Mouse (Mus musculus): ENCODE data around the gene Wdr44. TPM values are rescaled to one million over a fixed set of nuclear protein-coding genes. Genes with fewer than 3 reads are reported as not detected.

Gene Wdr44
- polyA plus RNA-seq, 1 experiment from 2014 or later, result 12.8 TPM

DNA sequence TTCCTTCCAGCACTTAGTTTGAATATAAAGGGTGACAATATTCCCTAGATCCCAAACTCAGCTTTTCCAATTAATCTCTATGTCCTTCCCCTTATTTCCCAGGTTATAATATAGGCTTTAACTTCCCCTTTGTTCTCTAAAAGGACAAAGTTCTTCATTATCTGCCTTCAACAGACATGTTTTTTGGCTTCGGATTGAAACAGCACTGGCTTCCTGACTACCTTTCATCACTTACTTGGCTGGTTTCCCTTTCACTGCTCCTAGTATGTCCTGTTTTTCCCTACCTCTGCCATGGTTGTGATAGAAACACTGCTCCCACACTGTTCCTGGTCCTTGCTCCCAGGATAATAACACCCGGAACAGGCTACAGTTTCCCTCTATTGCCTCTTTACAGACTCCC, 15.3 kb upstream of the Wdr44 start:
- WGBS, result 46% methylated on average over 2 of the region's 2 CpGs
- no peaks in the 10 kb centered on the region for H3K36me3 ChIP-seq (ENCODE audit: control insufficient read depth, insufficient read depth)
- H3K4me3 ChIP-seq (ENCODE audit: low read depth, low read length), result no peak overlapping the region
- H3K9me3 ChIP-seq (ENCODE audit: control insufficient read depth), result no peaks in the 10 kb centered on the region
- no peak for ATAC-seq
- H3K9ac ChIP-seq (ENCODE audit: low read depth, low read length), result no peak overlapping the region
- no peak overlapping the region for H3K4me2 ChIP-seq (replicated peaks; ENCODE audit: low read depth)
- no peak overlapping the region for H3K27ac ChIP-seq (ENCODE audit: low read depth, low read length)
- no peaks in the 10 kb centered on the region for H3K27me3 ChIP-seq (replicated peaks; ENCODE audit: control insufficient read depth, insufficient read depth, low read length)
- no peak for TF ChIP-seq CTCF (IDR thresholded peaks at IDR 0.05; ENCODE audit: low read depth)
- H3K4me1 ChIP-seq (replicated peaks; ENCODE audit: control insufficient read depth, insufficient read depth, low read length), result no peaks in the 10 kb centered on the region

DNA sequence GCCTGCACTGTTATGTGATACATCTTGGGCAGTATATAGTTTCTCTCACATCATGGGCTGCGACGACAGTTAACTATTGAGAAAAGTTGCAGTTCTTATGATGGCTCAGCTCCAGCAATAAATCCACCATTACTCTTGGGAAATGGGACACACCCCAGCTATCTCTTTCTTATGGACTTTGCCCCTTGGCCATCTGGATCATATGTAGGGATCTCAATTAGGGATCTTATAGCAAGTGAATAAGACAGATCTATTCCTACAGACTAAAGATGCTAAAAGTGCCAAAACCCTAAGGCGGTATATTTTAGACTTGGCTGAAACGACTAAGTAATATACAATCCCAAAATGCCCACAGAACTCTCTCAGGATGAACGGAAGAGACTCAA, 522 bp upstream of the Wdr44 start:
- WGBS, result 17% methylated on average over 5 of the region's 5 CpGs
- Histone ChIP-seq H3K9me3 (ENCODE audit: control insufficient read depth) (no peaks in the 10 kb centered on the region), H3K4me2 (replicated peaks; ENCODE audit: low read depth) (peak overlapping the region; percentile 60), H3K27ac (ENCODE audit: low read depth, low read length) (no peak overlapping the region), H3K9ac (ENCODE audit: low read depth, low read length) (no peak overlapping the region), H3K36me3 (ENCODE audit: control insufficient read depth, insufficient read depth) (no peaks in the 10 kb centered on the region), H3K27me3 (replicated peaks; ENCODE audit: control insufficient read depth, insufficient read depth, low read length) (no peaks in the 10 kb centered on the region), H3K4me1 (replicated peaks; ENCODE audit: control insufficient read depth, insufficient read depth, low read length) (no peaks in the 10 kb centered on the region), H3K4me3 (ENCODE audit: low read depth, low read length) (peak overlapping the region; percentile 54)
- ATAC-seq, result peak; percentile 85
- TF ChIP-seq CTCF (IDR thresholded peaks at IDR 0.05; ENCODE audit: low read depth), result no peak

DNA sequence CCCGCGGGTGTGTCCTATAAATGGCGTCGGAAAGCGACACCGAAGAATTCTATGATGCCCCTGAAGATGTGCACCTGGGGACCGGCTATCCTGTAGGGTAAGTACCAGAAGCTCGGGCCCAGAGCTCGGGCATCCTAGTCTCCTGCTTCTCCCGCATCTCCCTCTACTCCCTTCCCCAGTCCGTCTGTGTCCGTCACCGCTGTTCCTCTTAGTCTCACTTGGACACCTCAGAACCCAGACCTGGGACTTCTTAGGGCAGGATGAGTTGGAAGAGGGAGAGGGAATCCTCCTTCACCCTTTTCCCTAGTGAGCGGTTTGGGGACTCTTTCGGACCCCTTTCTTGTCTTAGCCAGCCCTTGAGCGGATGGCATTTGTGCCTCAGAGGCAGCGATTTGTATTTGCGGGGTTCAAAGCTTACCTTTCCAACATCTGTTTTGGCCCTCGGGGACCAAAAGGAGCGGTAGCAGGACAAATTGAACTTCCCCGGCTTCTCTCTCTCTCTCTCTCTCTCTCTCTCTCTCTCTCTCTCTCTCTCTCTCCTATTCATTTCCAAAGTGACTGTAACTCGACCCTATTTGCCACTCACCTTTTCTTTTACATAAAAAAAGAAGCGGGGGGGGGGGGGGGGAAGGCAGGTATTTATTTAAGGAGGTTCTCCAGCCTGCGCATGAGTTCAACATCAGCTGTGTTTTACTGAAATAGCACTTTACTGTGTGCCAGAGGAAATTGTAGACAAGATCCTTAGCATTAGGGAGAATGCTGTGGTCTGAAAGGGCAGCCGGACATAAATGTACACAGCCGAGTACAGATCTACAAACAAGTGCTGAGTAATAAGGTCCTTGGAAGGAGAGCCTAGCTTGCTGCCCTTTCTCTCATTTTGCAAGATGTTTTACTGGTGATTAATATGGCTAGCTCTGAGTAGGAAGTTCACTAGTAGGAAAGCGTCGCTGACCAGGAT, 871 bp downstream of the Wdr44 start:
- H3K36me3 ChIP-seq (ENCODE audit: control insufficient read depth, insufficient read depth), result no peaks in the 10 kb centered on the region
- H3K27ac ChIP-seq (ENCODE audit: low read depth, low read length), result peak overlapping the region; percentile 93
- peak overlapping the region; percentile 54 for H3K4me3 ChIP-seq (ENCODE audit: low read depth, low read length)
- no peaks in the 10 kb centered on the region for H3K4me1 ChIP-seq (replicated peaks; ENCODE audit: control insufficient read depth, insufficient read depth, low read length)
- peak overlapping the region; percentile 60 for H3K4me2 ChIP-seq (replicated peaks; ENCODE audit: low read depth)
- peak overlapping the region; percentile 70 for H3K9ac ChIP-seq (ENCODE audit: low read depth, low read length)
- 13% methylated on average over 27 of the region's 28 CpGs for WGBS
- no peaks in the 10 kb centered on the region for H3K27me3 ChIP-seq (replicated peaks; ENCODE audit: control insufficient read depth, insufficient read depth, low read length)
- H3K9me3 ChIP-seq (ENCODE audit: control insufficient read depth), result no peaks in the 10 kb centered on the region
- no peak; the same call in 1 of the 2 replicates for ATAC-seq
- TF ChIP-seq CTCF (IDR thresholded peaks at IDR 0.05; ENCODE audit: low read depth), result no peak

DNA sequence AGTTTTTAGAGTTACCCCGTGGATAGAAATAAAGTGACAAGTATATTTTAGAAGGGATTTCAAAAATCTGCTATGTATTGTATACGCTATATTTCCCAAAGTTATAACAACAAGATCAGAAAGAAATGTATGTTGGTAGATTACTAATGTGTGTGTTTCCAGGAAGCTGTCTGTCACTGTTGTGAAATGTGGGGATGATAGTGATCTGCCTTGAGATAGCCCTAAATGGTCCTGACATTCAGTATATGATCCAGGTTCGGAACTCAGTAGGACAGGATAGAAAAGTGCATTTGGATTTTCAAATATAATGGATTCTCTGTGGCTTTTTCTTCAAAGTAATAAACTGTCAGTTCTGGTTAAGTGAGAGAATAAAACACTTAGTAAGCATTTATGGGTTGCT, 1.7 kb downstream of the Wdr44 start:
- H3K9me3 ChIP-seq (ENCODE audit: control insufficient read depth), result no peaks in the 10 kb centered on the region
- no peak for ATAC-seq
- peak overlapping the region; percentile 54; the same call in 1 of the 2 replicates for H3K4me3 ChIP-seq (ENCODE audit: low read depth, low read length)
- WGBS, result 52% methylated on average over 3 of the region's 3 CpGs
- no peak overlapping the region for H3K27ac ChIP-seq (ENCODE audit: low read depth, low read length)
- TF ChIP-seq CTCF (IDR thresholded peaks at IDR 0.05; ENCODE audit: low read depth), result no peak
- no peaks in the 10 kb centered on the region for H3K36me3 ChIP-seq (ENCODE audit: control insufficient read depth, insufficient read depth)
- H3K4me2 ChIP-seq (replicated peaks; ENCODE audit: low read depth), result peak overlapping the region; percentile 60
- H3K4me1 ChIP-seq (replicated peaks; ENCODE audit: control insufficient read depth, insufficient read depth, low read length), result no peaks in the 10 kb centered on the region
- H3K9ac ChIP-seq (ENCODE audit: low read depth, low read length), result no peak overlapping the region
- H3K27me3 ChIP-seq (replicated peaks; ENCODE audit: control insufficient read depth, insufficient read depth, low read length), result no peaks in the 10 kb centered on the region

DNA sequence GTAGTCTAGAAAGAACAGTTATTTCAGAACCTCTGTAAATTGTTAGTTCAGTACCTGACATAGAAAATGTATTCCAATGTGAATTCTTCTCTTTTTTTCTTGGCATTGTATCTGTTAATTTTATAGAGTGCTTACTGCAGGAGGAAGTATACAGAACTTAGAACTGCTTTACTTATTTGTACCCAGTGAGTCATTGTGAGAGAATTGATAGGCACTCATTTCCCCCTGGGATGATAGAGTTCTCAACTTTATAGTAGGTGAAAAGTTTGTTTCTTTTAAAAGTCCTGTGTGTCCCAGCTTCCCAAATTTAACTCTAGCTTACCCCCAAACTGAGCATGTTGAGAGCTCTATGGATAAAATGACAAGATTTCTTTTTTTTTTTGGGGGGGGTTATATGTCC, 2.3 kb downstream of the Wdr44 start:
- Histone ChIP-seq H3K9ac (ENCODE audit: low read depth, low read length) (no peak overlapping the region), H3K9me3 (ENCODE audit: control insufficient read depth) (no peaks in the 10 kb centered on the region), H3K27ac (ENCODE audit: low read depth, low read length) (no peak overlapping the region), H3K27me3 (replicated peaks; ENCODE audit: control insufficient read depth, insufficient read depth, low read length) (no peaks in the 10 kb centered on the region), H3K4me3 (ENCODE audit: low read depth, low read length) (no peak overlapping the region), H3K36me3 (ENCODE audit: control insufficient read depth, insufficient read depth) (no peaks in the 10 kb centered on the region), H3K4me2 (replicated peaks; ENCODE audit: low read depth) (no peak overlapping the region; the same call in 1 of the 2 replicates), H3K4me1 (replicated peaks; ENCODE audit: control insufficient read depth, insufficient read depth, low read length) (no peaks in the 10 kb centered on the region)
- ATAC-seq, result no peak
- TF ChIP-seq CTCF (IDR thresholded peaks at IDR 0.05; ENCODE audit: low read depth), result no peak

DNA sequence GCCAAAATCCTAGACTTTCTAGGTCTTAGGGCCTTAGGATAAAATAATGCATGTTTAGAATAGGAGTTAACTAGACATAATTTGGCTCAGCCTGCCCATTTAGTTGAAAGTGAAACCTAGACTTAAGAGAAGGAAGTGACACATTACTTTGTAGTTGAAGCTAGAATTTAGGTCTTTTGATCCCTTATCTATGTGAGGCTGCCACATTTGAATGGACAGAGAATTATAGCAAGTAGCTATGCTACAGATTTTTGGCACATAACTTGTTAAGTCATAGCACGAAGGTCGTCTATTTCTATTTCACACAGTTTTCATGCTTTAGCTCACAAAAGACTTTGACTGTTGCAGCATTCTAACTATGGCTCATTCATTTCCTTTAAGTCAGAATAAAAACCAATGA, 4.5 kb downstream of the Wdr44 start:
- 75% methylated on average over 2 of the region's 2 CpGs for WGBS
- Histone ChIP-seq H3K27me3 (replicated peaks; ENCODE audit: control insufficient read depth, insufficient read depth, low read length) (no peaks in the 10 kb centered on the region), H3K9ac (ENCODE audit: low read depth, low read length) (no peak overlapping the region), H3K36me3 (ENCODE audit: control insufficient read depth, insufficient read depth) (no peaks in the 10 kb centered on the region), H3K4me2 (replicated peaks; ENCODE audit: low read depth) (no peak overlapping the region), H3K4me3 (ENCODE audit: low read depth, low read length) (no peak overlapping the region), H3K9me3 (ENCODE audit: control insufficient read depth) (no peaks in the 10 kb centered on the region), H3K4me1 (replicated peaks; ENCODE audit: control insufficient read depth, insufficient read depth, low read length) (no peaks in the 10 kb centered on the region), H3K27ac (ENCODE audit: low read depth, low read length) (no peak overlapping the region)
- no peak for TF ChIP-seq CTCF (IDR thresholded peaks at IDR 0.05; ENCODE audit: low read depth)
- ATAC-seq, result no peak
